Mouse (Mus musculus) monocyte, adult 59 days (primary cell): ENCODE measurements around the gene Fam160a1. TPM values are rescaled to one million over a fixed set of nuclear protein-coding genes. Genes with fewer than 3 reads are reported as not detected.

Experiments
- total RNA-seq, 2 experiments: library from RNA; stranded (reverse); gene quantifications; one replicate each; pipeline ENCODE4 v1.2.4; 2023

Gene Fam160a1
- not detected for total RNA-seq

DNA sequence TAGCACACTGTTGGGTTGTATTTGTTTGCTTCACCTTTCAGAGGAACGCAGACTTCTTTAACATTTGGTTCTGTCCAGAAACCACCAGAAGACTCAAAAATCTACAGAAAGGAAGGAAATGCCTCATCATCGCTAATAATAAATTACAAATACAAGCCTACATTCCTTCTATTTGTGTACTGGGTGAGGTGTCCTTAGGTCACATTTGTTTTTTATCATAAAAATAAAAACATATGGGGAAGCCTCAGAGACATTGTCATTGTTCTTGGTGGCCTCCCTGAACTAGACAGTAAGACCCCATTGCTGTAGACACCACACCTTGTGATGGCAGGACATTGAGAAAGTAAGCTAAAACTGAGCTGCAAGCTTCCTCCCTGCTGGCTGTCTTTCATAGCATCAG, at the start of gene Fam160a1:
Fam160a1 (minus strand) TSS at position 101 of the 400 bp plus-strand sequence.

Other genes starting within 250 kb of the Fam160a1 start
- 1 to 10 TPM; 6.9 to 8.7 TPM for gene Gatb, start 243.2 kb downstream of the Fam160a1 start, total RNA-seq
- gene Glt28d2, start 70.2 kb upstream of the Fam160a1 start, total RNA-seq = not detected
- not detected for gene Gm37240, start 70.2 kb upstream of the Fam160a1 start, total RNA-seq
- gene Sh3d19, start 153.8 kb upstream of the Fam160a1 start, total RNA-seq = under 1 TPM; 0.27 to 0.81 TPM
- not detected for gene Prss48, start 185.2 kb upstream of the Fam160a1 start, total RNA-seq